Comparison of ENCODE assay signal across 22 mouse cellular contexts in genomic region chr17:32522816-32523215, GRCm38 (mm10). TPM values are rescaled to one million over a fixed set of nuclear protein-coding genes. Genes with fewer than 3 reads are reported as not detected.
"Had no signal": no experiment of that assay in that cellular context is flagged by ENCODE, and none has a peak within 500 bp of the region (broad histone marks: within the 10 kb centered on the region; RNA-seq: fewer than 3 reads in every experiment).

No protein-coding gene starts in this region.

- H3K4me1 ChIP-seq: liver, embryonic 15.5 days; lung, embryonic 15.5 days; midbrain, embryonic 10.5 days; midbrain, embryonic 12.5 days; neural tube, embryonic 12.5 days had no signal

- DNase-seq: liver, embryonic 13.5 days; liver, postnatal 0 days; lung, adult 2 months; lung, postnatal 14 days; lung, postnatal 36 days; midbrain, embryonic 14.5 days; retina, postnatal 1 day; right cerebral cortex, adult 18-20 months; right cerebral cortex, postnatal 25 days; right cerebral cortex, postnatal 4 days; spleen, adult 18-20 months; thymus, adult 18-20 months; thymus, postnatal 14 days; thymus, postnatal 36 days had no signal

- H3K4me3 ChIP-seq: liver, embryonic 13.5 days; liver, embryonic 15.5 days; lung, embryonic 15.5 days; midbrain, embryonic 10.5 days; midbrain, embryonic 12.5 days; myocyte; neural tube, embryonic 12.5 days had no signal

- H3K27me3 ChIP-seq: liver, embryonic 13.5 days; liver, embryonic 15.5 days; lung, embryonic 15.5 days; midbrain, embryonic 12.5 days; neural tube, embryonic 12.5 days had no signal

- H3K4me2 ChIP-seq: liver, embryonic 13.5 days; liver, embryonic 15.5 days; lung, embryonic 15.5 days; midbrain, embryonic 12.5 days; neural tube, embryonic 12.5 days had no signal

- H3K27ac ChIP-seq: liver, embryonic 13.5 days; liver, embryonic 15.5 days; lung, embryonic 15.5 days; midbrain, embryonic 10.5 days; midbrain, embryonic 12.5 days; neural tube, embryonic 12.5 days had no signal

- H3K36me3 ChIP-seq: liver, embryonic 13.5 days; liver, embryonic 15.5 days; lung, embryonic 15.5 days had no signal

- H3K9ac ChIP-seq: liver, embryonic 13.5 days; liver, embryonic 15.5 days; liver, postnatal 0 days; lung, embryonic 15.5 days; midbrain, embryonic 12.5 days; neural tube, embryonic 12.5 days had no signal

- ATAC-seq: liver, postnatal 0 days; lung, postnatal 0 days had no signal

- H3K9me3 ChIP-seq: liver, embryonic 13.5 days; liver, embryonic 15.5 days; lung, embryonic 15.5 days; midbrain, embryonic 10.5 days; midbrain, embryonic 12.5 days; neural tube, embryonic 12.5 days had no signal

RNA-seq across cellular contexts. Expression of gene Cyp4f17, which starts 17.0 kb away (rescaled TPM):
- total RNA-seq: megakaryocyte-erythroid progenitor cell, adult 5-6 weeks had no signal
